Mouse (Mus musculus) frontal cortex, postnatal 14 days (tissue): ENCODE data around the gene Olfr1243.
"Not testable (repeated sequence)": the region's sequence is repeated elsewhere in the genome, so short reads cannot be mapped to it uniquely, and the experiment has no call there.

Experiments
- DNase-seq, 2 experiments: peaks; one replicate each; pipeline ENCODE4 v3.0.0; 2022; ENCODE audit warnings: low spot score in 2 of 2

Gene Olfr1243

DNA sequence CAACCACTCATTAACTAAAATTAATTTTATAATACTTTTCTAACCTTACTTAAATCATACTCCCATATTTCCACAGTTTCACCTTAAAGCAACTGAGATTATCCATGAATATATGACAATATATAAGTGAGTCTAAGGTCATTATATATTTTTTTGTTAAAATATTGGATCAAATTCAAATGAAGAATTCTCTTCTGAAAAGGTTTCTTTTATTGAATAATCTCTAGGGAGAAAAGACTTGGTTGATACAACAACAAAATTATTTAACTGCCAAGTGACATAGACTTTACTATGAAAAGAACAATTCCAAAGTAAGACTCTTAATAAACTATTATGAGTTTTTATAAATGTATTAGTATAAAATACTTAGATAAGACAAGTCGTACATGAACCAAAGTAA is at the start of gene Olfr1243:
TSS of gene Olfr1243 (minus strand) at position 101 of the 400 bp plus-strand sequence.
- DNase-seq = no peak

DNA sequence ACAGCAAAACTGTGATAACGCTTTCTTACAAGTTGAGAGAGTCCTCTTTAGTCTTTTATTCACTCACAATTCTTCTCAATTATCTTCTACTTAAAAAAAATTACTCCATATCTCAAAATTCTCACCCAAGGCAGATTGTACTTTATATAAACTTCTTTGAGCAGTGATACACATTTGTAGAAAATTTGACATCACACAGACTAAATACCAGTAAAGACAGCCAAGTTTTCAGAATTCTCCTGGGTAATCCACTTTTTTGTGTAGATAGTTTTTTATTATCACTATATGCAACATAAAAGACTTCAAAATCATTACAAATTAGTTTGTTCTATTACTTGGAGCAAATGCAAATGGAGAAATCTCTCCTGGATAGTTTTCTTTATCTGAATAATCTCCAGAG is 47.1 kb upstream of the Olfr1243 start, which contains the start of gene Olfr1245:
TSS of gene Olfr1245 (minus strand) at position 101 of the 400 bp plus-strand sequence.
- DNase-seq = no peak

- DNase-seq = not testable (repeated sequence)
These were observed 31.4 kb upstream of the Olfr1243 start for GRCm38 (mm10) chr2:89562706-89563105.

GRCm38 (mm10) chr2:89544516-89544915 is 13.2 kb upstream of the Olfr1243 start:
- no peak for DNase-seq

GRCm38 (mm10) chr2:89539923-89540322 is 8.6 kb upstream of the Olfr1243 start:
- DNase-seq = no peak

- DNase-seq = no peak
These were observed 33.1 kb downstream of the Olfr1243 start, which contains the start of gene Olfr1242 for GRCm38 (mm10) chr2:89498235-89498634. Gene Olfr1242, minus strand, starts transcription at chr2:89498335.

- DNase-seq = no peak
These were observed 44.3 kb downstream of the Olfr1243 start, which contains the start of gene Olfr1241 for GRCm38 (mm10) chr2:89487026-89487425. Gene Olfr1241, minus strand, starts transcription at chr2:89487126.
